Mouse (Mus musculus): ENCODE data around the gene Asrgl1.
A peak's percentile ranks its signal among the peaks of the same experiment; 100 is the strongest.

The Asrgl1 gene

DNA sequence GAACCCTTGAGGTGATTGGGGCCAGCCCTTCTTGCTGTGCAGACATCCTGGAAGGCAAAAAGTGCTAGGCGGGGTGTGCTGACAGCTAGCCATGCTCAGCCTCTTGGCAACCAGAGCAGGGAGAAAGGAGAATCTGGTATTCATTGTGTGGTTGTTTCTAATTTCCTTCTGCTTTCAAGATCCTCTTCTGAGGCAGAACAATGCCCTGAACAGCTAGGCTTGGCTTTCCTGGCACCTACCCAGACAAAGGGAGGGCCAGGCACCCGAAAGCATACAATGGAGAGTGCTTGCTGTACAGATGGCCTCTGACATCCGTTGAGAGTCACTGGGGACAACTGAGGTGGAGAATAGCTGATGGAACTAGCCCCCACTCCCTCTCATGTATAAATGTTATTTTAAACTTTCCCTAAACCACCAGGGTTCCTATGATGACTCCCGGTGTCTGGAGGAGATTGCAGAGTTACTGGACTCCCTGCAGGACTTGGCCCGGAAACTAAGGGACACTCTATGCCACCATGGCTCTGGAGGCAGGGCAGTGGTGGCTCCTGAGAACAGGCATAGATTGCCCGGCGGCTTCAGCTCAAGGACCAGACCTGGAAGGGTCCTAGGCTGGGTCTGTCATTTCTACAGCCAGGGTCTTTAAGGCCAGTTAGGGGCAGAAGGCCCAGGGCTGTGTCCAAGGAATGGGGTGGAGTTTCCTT lies 63.8 kb downstream of the Asrgl1 start:
- DNase-seq (ENCODE audit: low spot score in 2 of 2) = peak in 1 of 2 experiments; percentile 21

GRCm38 (mm10) chr19:9070316-9070715 lies 65.1 kb downstream of the Asrgl1 start:
- DNase-seq (ENCODE audit: low spot score in 2 of 2) = no peak

DNA sequence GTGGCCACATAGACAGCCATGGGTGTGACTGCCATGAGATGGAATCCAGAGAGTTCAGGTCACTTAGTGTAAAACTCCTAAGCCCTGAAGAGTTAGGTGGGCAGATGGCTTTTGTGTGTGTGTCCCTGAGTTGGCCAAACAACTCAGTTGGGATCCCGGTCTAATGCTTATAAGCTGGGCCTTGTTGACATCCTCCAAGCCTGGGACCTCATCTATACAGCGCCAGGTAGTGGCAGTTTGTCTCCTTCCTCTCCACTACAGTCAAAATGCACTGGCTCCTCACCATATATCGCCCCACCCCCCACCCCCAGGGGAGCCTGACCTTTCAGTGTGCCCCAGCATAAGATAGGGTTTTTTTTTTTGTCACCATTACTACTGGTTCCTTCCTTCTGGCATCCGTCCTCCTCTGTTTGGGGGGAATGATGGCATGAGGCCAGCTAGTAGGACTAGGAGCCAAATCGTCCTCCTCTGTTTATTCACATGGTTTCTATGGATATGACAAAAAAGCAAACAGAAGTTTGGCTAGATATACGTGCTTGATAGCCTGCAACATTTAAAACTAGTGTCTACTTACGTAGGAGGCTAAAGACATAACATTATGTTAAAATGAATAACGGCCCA lies 65.6 kb downstream of the Asrgl1 start:
- DNase-seq (ENCODE audit: low spot score in 2 of 2) = peak in 1 of 2 experiments; percentile 20

GRCm38 (mm10) chr19:9067292-9067691 lies 68.1 kb downstream of the Asrgl1 start:
- no peak for DNase-seq (ENCODE audit: low spot score in 2 of 2)

DNA sequence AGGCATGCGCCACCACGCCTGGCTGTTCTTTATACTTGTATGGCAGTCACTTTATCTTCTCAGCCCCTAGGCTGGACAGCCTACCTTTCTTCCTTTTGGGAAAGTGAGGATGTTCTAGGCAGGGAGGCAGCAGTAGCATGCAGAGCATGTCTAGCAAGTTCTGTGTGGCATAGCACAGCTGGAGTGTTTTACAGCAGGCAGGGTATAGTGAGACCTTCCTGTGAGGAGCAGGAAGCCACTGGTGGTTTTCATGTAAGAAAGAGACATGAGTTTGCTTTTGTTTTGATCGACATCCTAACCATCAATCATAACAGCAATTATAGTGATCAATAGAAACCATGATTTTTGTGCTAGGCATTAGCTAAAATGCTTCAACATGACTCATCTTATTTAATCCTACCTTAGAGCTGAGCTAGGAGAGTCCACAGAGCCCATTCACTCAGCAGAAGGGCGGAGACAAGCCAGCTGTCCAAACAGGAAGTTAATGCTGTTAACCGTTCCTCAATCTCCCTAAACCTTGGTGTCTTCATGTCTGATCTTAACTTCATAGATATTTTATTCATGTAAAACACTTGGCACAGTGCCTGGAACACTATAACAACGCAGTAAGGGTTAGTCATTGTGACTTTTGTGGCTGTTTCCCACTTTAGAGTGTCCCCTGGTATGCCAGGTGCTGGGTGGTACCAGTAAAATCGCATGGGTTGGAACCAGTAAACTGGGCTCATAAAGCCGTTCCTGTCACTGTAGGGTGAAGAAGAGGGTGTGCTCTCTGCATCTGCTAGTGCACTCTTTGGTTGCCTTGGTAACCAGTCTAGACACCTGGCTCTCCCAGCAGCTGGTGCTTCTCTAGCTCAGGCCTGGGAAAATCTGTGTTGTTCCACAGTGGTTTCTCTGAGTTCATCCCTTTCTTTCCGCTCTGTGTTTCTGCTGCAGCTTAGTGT lies 69.5 kb downstream of the Asrgl1 start:
- peak; percentile 21 to 55 for DNase-seq (ENCODE audit: low spot score in 2 of 2)

DNA sequence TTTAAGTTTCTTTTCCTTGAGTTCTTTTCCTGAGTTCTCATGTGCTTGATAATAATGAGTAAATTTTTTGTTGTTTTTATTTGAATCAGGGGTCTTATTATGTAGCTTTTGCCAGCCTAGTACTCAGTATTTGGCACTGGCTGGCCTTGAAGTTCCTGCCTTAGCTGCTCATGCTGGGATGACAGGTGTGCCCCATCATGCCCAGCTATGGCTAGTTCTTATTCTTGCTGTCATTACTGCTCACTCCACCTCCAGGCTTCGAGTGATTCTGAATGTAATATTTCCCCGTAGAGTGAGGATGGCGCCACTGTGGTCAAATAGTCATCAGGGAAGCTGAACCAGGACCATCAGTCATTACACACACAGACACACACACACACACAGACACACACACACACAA lies 71.6 kb downstream of the Asrgl1 start:
- no peak for DNase-seq (ENCODE audit: low spot score in 2 of 2)

DNA sequence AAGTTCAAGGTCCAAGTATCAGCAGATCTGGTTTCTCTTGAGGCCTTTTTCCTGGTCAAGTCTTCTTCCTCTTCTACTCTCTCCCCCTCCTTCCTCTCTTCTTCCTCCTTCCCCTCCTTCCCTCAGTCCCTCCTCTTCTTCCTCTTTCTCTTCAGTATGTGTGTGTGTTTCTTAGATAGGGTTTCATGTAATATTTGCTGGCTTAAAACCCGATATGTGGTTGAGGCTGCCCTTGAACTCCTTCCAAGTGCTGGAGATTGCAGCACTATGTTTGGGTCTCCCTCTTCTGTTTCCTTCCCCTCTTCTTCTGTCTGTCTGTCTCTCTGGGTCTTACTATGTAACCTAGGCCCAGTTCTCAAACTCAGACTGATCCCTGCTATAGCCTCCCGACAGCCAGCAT lies 72.6 kb downstream of the Asrgl1 start:
- DNase-seq (ENCODE audit: low spot score in 2 of 2) = no peak

- no peak for DNase-seq (ENCODE audit: low spot score in 2 of 2)
Observed at GRCm38 (mm10) chr19:9061221-9061893, 74.1 kb downstream of the Asrgl1 start.

- DNase-seq (ENCODE audit: low spot score in 2 of 2) = no peak
Observed at GRCm38 (mm10) chr19:9060103-9060502, 75.3 kb downstream of the Asrgl1 start.

Measured in frontal cortex, postnatal 36 days (tissue).